Mouse (Mus musculus) lung, postnatal 10 days (tissue): Measurements from ENCODE around the gene Glrx5.

ENCODE experiments used
- DNase-seq: peaks from one replicate; pipeline ENCODE4 v3.0.0; 2021

Gene Glrx5

GRCm38 (mm10) chr12:105075496-105075895, 43.0 kb downstream of the Glrx5 start:
- no peak for DNase-seq

GRCm38 (mm10) chr12:105076511-105076910, 44.0 kb downstream of the Glrx5 start:
- no peak for DNase-seq

- no peak for DNase-seq
Observed at GRCm38 (mm10) chr12:105077232-105077631, 44.7 kb downstream of the Glrx5 start.

GRCm38 (mm10) chr12:105084171-105084570, 51.7 kb downstream of the Glrx5 start:
- no peak for DNase-seq

GRCm38 (mm10) chr12:105084816-105085215, 52.3 kb downstream of the Glrx5 start:
- DNase-seq, result no peak

GRCm38 (mm10) chr12:105085296-105085695, 52.8 kb downstream of the Glrx5 start:
- no peak for DNase-seq

GRCm38 (mm10) chr12:105086781-105087180, 54.3 kb downstream of the Glrx5 start:
- DNase-seq, result no peak

GRCm38 (mm10) chr12:105087353-105087752, 54.9 kb downstream of the Glrx5 start:
- no peak for DNase-seq

- DNase-seq, result no peak
Observed at GRCm38 (mm10) chr12:105089231-105089630, 56.7 kb downstream of the Glrx5 start.

GRCm38 (mm10) chr12:105091604-105092003, 59.1 kb downstream of the Glrx5 start:
- DNase-seq, result no peak
